Mouse (Mus musculus) limb, embryonic 11.5 days (tissue): ENCODE measurements around the gene Cenpi. TPM values are rescaled to one million over a fixed set of nuclear protein-coding genes. Genes with fewer than 3 reads are reported as not detected.

Source experiments
- polyA plus RNA-seq: library from polyadenylated mRNA; unstranded; fragments of >200 nt; fragmentation: Nextera tagmentation; extraction: Ambion mirVana; gene quantifications from 2 replicates; pipeline ENCODE4 v1.2.1, GENCODE M21; 2014

Cenpi gene
- polyA plus RNA-seq, 1 experiment from 2014 or later: 37.9 TPM

Other genes starting within 250 kb of the Cenpi start
- gene Cstf2, start 248.9 kb upstream of the Cenpi start, polyA plus RNA-seq: 64.3 and 64.5 TPM in 2 replicates
- gene Xkrx, start 146.0 kb upstream of the Cenpi start, polyA plus RNA-seq: 0.05 TPM in 1 of 2 replicates, not detected in the other
- gene Arl13a, start 120.6 kb upstream of the Cenpi start, polyA plus RNA-seq: not detected in 2 replicates
- gene Nox1, start 86.1 kb upstream of the Cenpi start, polyA plus RNA-seq: 0.28 TPM in 1 of 2 replicates, not detected in the other
- gene Trmt2b, start 31.1 kb upstream of the Cenpi start, polyA plus RNA-seq: 11.6 and 11.8 TPM in 2 replicates
- gene Tmem35a, start 12.9 kb upstream of the Cenpi start, polyA plus RNA-seq: 6.5 and 7.3 TPM in 2 replicates
- gene Drp2, start 96.5 kb downstream of the Cenpi start, polyA plus RNA-seq: 1.9 and 2.3 TPM in 2 replicates
- not detected in 2 replicates for gene Taf7l, start 168.4 kb downstream of the Cenpi start, polyA plus RNA-seq
- gene Timm8a1, start 233.8 kb downstream of the Cenpi start, polyA plus RNA-seq: 79.4 and 81.4 TPM in 2 replicates